Mouse (Mus musculus): ENCODE data around the gene Zfp42. TPM values are rescaled to one million over a fixed set of nuclear protein-coding genes. Genes with fewer than 3 reads are reported as not detected.

Zfp42 gene
- polyA plus RNA-seq, 1 experiment from 2014 or later: not detected

DNA sequence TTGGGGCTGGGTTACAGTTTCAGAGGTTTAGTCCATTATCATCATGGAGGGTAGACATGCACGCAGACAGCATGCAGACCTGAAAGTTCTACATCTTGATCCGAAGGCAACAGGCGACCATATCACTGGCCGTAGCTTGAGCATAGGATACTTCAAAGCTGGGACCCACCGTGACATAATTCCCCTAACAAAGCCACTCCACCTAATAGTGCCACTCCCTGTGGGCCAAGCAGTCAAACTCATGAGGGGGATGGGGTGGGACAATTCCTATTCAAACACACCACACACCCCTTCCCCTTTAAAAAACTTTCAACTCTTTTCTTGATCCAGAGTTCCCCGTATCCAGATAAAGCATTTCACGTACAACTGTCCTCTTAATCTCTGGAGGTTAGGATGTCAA, 23.5 kb downstream of the Zfp42 start:
- H3K4me2 ChIP-seq (ENCODE audit: low read depth): no peak overlapping the region
- no peak for ATAC-seq (ENCODE audit: insufficient read depth, low FRiP score, low TSS enrichment)
- no peaks in the 10 kb centered on the region for H3K36me3 ChIP-seq (ENCODE audit: control insufficient read depth, insufficient read depth, low read length)
- H3K4me1 ChIP-seq (ENCODE audit: control insufficient read depth, insufficient read depth, low read length): no peaks in the 10 kb centered on the region
- no peak overlapping the region for H3K27ac ChIP-seq (ENCODE audit: low read depth, low read length)
- H3K27me3 ChIP-seq (ENCODE audit: control insufficient read depth, insufficient read depth, low read length): no peaks in the 10 kb centered on the region
- H3K9me3 ChIP-seq (ENCODE audit: control insufficient read depth, low read length): no peaks in the 10 kb centered on the region
- H3K9ac ChIP-seq (ENCODE audit: low read length): no peak overlapping the region
- no peak for DNase-seq (ENCODE audit: low spot score)
- H3K4me3 ChIP-seq (ENCODE audit: low read depth, low read length): no peak overlapping the region
- WGBS: 88% methylated on average over 7 of the region's 7 CpGs

DNA sequence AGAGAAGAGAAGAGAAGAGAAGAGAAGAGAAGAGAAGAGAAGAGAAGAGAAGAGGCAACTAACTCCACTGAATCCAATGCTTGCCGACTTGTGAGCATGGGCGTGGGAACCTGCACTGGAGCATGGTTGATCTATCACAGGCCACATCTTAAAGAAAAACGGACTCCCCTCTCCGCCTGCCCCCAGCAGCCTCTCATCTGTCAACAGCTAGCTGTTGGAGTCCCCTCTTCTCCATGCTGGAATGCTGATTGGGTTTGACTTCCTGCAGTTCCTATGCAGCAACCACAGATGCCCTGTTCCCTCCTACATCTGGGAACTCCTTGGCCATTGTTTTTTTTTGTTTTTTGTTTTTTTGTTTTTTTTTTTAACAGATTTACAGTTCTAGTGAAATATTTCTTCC, 28.4 kb downstream of the Zfp42 start:
- ATAC-seq (ENCODE audit: insufficient read depth, low FRiP score, low TSS enrichment) (no peak), DNase-seq (ENCODE audit: low spot score) (no peak)
- WGBS: 68% methylated on average over 4 of the region's 4 CpGs
- H3K9me3 ChIP-seq (ENCODE audit: control insufficient read depth, low read length): no peaks in the 10 kb centered on the region
- H3K9ac ChIP-seq (ENCODE audit: low read length): no peak overlapping the region
- H3K27me3 ChIP-seq (ENCODE audit: control insufficient read depth, insufficient read depth, low read length): no peaks in the 10 kb centered on the region
- H3K4me2 ChIP-seq (ENCODE audit: low read depth): no peak overlapping the region
- H3K36me3 ChIP-seq (ENCODE audit: control insufficient read depth, insufficient read depth, low read length): no peaks in the 10 kb centered on the region
- no peaks in the 10 kb centered on the region for H3K4me1 ChIP-seq (ENCODE audit: control insufficient read depth, insufficient read depth, low read length)
- H3K4me3 ChIP-seq (ENCODE audit: low read depth, low read length): no peak overlapping the region
- H3K27ac ChIP-seq (ENCODE audit: low read depth, low read length): no peak overlapping the region

DNA sequence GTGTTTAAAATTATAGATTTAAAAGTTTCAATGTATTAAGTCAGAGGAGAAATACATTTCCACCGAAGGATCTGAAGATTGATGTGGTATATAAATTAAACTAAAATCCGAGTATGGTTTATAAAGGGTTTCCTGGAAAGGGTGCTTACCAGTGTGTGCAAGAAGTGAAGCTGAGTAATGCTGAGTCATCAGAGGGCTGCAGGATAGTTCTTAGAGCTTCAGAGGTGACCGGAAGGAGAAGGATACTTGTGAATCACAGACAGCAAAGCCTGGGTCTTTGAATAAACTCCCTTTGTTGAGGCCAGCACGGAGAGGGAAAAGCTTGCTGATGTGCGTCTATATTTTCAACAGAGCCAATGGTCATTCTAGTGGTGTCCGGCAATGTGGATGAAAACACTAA, 45.8 kb downstream of the Zfp42 start:
- Histone ChIP-seq H3K4me3 (ENCODE audit: low read depth, low read length) (no peak overlapping the region), H3K27ac (ENCODE audit: low read depth, low read length) (no peak overlapping the region), H3K36me3 (ENCODE audit: control insufficient read depth, insufficient read depth, low read length) (no peaks in the 10 kb centered on the region), H3K9me3 (ENCODE audit: control insufficient read depth, low read length) (no peaks in the 10 kb centered on the region), H3K4me2 (ENCODE audit: low read depth) (no peak overlapping the region), H3K9ac (ENCODE audit: low read length) (no peak overlapping the region), H3K4me1 (ENCODE audit: control insufficient read depth, insufficient read depth, low read length) (no peaks in the 10 kb centered on the region), H3K27me3 (ENCODE audit: control insufficient read depth, insufficient read depth, low read length) (no peaks in the 10 kb centered on the region)
- no peak for DNase-seq (ENCODE audit: low spot score)
- WGBS: 89% methylated on average over 6 of the region's 6 CpGs
- no peak for ATAC-seq (ENCODE audit: insufficient read depth, low FRiP score, low TSS enrichment)

DNA sequence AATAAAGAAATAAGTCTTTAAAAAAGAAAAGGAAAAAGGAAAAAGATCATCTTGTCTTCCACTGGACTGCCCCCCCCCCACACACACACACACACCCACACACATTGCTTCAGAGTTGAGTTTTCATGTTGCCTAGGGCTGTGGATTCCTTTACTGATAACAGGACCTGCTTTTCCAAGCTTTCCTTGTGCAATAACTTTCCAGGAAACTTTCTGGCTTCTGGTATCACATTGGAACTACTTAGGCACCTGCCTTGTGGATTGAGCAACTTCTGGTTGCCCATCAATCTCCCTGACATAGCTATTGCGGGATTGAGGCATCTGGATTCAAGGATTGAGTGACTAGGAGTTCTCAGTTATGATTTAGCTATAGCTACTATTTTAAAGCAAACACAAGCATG, 48.9 kb downstream of the Zfp42 start:
- Histone ChIP-seq H3K27ac (ENCODE audit: low read depth, low read length) (no peak overlapping the region), H3K27me3 (ENCODE audit: control insufficient read depth, insufficient read depth, low read length) (no peaks in the 10 kb centered on the region), H3K9me3 (ENCODE audit: control insufficient read depth, low read length) (no peaks in the 10 kb centered on the region), H3K4me3 (ENCODE audit: low read depth, low read length) (no peak overlapping the region), H3K36me3 (ENCODE audit: control insufficient read depth, insufficient read depth, low read length) (no peaks in the 10 kb centered on the region), H3K9ac (ENCODE audit: low read length) (no peak overlapping the region), H3K4me2 (ENCODE audit: low read depth) (no peak overlapping the region), H3K4me1 (ENCODE audit: control insufficient read depth, insufficient read depth, low read length) (no peaks in the 10 kb centered on the region)
- ATAC-seq (ENCODE audit: insufficient read depth, low FRiP score, low TSS enrichment): no peak
- DNase-seq (ENCODE audit: low spot score): no peak
- whole genome bisulfite sequencing: 81% methylated on average over 1 of the region's 1 CpGs

DNA sequence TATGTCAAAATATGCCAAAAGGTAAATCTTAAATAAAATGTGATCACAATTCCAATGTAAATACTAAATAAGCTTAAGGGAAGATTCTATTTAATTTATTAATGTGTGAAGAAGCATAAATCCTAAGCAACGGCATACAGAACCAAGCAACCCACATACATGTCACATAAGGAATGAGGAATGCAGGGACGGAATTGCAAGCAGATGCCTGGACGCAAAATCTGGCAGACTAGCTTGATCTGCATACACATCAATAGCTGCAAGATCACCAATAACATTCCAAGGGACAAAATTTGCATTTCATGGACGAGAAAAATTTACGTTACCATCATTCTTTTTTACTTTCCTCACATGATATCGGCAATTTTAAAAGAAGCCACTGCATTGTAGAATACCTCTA, 51.1 kb downstream of the Zfp42 start:
- Histone ChIP-seq H3K4me2 (ENCODE audit: low read depth) (no peak overlapping the region), H3K27me3 (ENCODE audit: control insufficient read depth, insufficient read depth, low read length) (no peaks in the 10 kb centered on the region), H3K36me3 (ENCODE audit: control insufficient read depth, insufficient read depth, low read length) (no peaks in the 10 kb centered on the region), H3K27ac (ENCODE audit: low read depth, low read length) (no peak overlapping the region), H3K9me3 (ENCODE audit: control insufficient read depth, low read length) (no peaks in the 10 kb centered on the region), H3K4me1 (ENCODE audit: control insufficient read depth, insufficient read depth, low read length) (no peaks in the 10 kb centered on the region), H3K4me3 (ENCODE audit: low read depth, low read length) (no peak overlapping the region), H3K9ac (ENCODE audit: low read length) (no peak overlapping the region)
- WGBS: 86% methylated on average over 6 of the region's 6 CpGs
- ATAC-seq (ENCODE audit: insufficient read depth, low FRiP score, low TSS enrichment): no peak
- DNase-seq (ENCODE audit: low spot score): no peak

DNA sequence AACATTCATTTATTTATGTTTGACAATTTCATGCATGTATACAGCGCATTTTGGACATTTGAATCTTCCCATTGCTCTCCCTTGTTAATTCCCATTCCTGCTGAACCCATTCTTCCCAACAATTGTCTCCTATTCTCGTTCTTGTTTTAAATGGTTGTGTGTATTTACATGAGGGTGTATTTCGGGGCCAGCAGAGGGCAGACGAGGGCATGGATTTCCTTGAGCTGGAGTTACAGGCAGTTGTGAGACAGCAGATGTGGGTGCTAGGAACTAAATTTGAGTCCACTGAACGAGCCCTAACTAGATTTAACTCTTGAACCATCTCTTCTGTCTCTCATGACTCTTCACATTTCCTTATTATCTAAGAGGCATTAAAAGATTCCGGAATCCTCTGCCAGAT, 55.1 kb downstream of the Zfp42 start:
- no peak for DNase-seq (ENCODE audit: low spot score)
- Histone ChIP-seq H3K36me3 (ENCODE audit: control insufficient read depth, insufficient read depth, low read length) (no peaks in the 10 kb centered on the region), H3K9ac (ENCODE audit: low read length) (no peak overlapping the region), H3K27me3 (ENCODE audit: control insufficient read depth, insufficient read depth, low read length) (no peaks in the 10 kb centered on the region), H3K9me3 (ENCODE audit: control insufficient read depth, low read length) (no peaks in the 10 kb centered on the region), H3K4me2 (ENCODE audit: low read depth) (no peak overlapping the region), H3K27ac (ENCODE audit: low read depth, low read length) (no peak overlapping the region), H3K4me1 (ENCODE audit: control insufficient read depth, insufficient read depth, low read length) (no peaks in the 10 kb centered on the region), H3K4me3 (ENCODE audit: low read depth, low read length) (no peak overlapping the region)
- 79% methylated on average over 6 of the region's 6 CpGs for WGBS
- no peak for ATAC-seq (ENCODE audit: insufficient read depth, low FRiP score, low TSS enrichment)

DNA sequence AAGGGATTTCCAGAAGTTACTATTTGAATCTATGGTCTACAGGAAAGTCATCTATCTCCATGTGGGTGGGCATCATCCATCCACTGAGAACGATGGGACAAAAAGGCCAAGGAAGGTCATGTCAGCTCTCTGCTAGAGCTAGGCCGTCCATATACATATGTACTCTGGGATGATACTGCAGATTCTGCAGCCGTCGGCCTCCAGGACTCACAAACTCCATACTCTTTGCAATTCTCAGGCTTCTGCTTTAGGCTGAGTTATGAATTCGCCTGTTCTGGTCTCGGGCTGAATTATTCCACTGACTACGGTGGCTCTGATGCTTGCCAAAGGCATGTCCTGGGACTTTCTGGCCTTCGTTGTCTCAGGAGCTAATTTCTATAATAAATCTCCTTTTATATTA, 58.1 kb downstream of the Zfp42 start:
- WGBS: 87% methylated on average over 8 of the region's 8 CpGs
- no peaks in the 10 kb centered on the region for H3K36me3 ChIP-seq (ENCODE audit: control insufficient read depth, insufficient read depth, low read length)
- H3K27me3 ChIP-seq (ENCODE audit: control insufficient read depth, insufficient read depth, low read length): no peaks in the 10 kb centered on the region

More for the DNA sequence above, 58.1 kb downstream of the Zfp42 start:
- ATAC-seq (ENCODE audit: insufficient read depth, low FRiP score, low TSS enrichment): no peak
- Histone ChIP-seq H3K4me1 (ENCODE audit: control insufficient read depth, insufficient read depth, low read length) (no peaks in the 10 kb centered on the region), H3K27ac (ENCODE audit: low read depth, low read length) (no peak overlapping the region), H3K4me3 (ENCODE audit: low read depth, low read length) (no peak overlapping the region), H3K9ac (ENCODE audit: low read length) (no peak overlapping the region), H3K9me3 (ENCODE audit: control insufficient read depth, low read length) (no peaks in the 10 kb centered on the region), H3K4me2 (ENCODE audit: low read depth) (no peak overlapping the region)
- DNase-seq (ENCODE audit: low spot score): no peak

Other genes with a start within 250 kb of the Zfp42 start
- gene Triml1, start 165.5 kb downstream of the Zfp42 start, polyA plus RNA-seq (2014; fragmentation: Nextera tagmentation; extraction: Ambion mirVana): not detected in 2 replicates
- not detected in 2 replicates for gene Triml2, start 126.4 kb downstream of the Zfp42 start, polyA plus RNA-seq (2014; fragmentation: Nextera tagmentation; extraction: Ambion mirVana)
- not detected in 2 replicates for gene Adam26b, start 221.1 kb upstream of the Zfp42 start, polyA plus RNA-seq (2014; fragmentation: Nextera tagmentation; extraction: Ambion mirVana)

Data from neural tube, embryonic 11.5 days (tissue).